In genomic region chr9:106210853-106211609, GRCm38 (mm10) we compare ENCODE assay signal across 9 mouse cellular contexts. TPM values are rescaled to one million over a fixed set of nuclear protein-coding genes. Genes with fewer than 3 reads are reported as not detected.
DNase-seq lines count a peak whose midpoint lies in the region; ATAC-seq lines count a peak whose summit lies in the region.
"Had no signal": no experiment of that assay in that cellular context is flagged by ENCODE, and none has a peak within 500 bp of the region (broad histone marks: within the 10 kb centered on the region; RNA-seq: fewer than 3 reads in every experiment).

No protein-coding gene starts in this region.

- H3K4me3 ChIP-seq in heart, embryonic 10.5 days = peak overlapping the region; percentile 53
- peak overlapping the region; percentile 29; the same call in 1 of the 2 replicates for H3K4me3 ChIP-seq in hindbrain, embryonic 16.5 days (ENCODE audit: low read length)

- no peak for DNase-seq in heart, embryonic 10.5 days (ENCODE audit: low spot score)
- no peak for DNase-seq in heart, adult 11 months
- DNase-seq in R1 (ENCODE audit: low read depth, low spot score) = peak; percentile 99
- DNase-seq in naive thymus-derived CD4-positive, alpha-beta T cell, adult 2 months (ENCODE audit: low read depth) = peak; percentile 71
- DNase-seq in frontal cortex, adult 2 months (ENCODE audit: extremely low spot score in 1 of 2, low spot score in 1 of 2) = no peak
- DNase-seq in cerebellum, postnatal 10 days = no peak
- DNase-seq in urinary bladder, postnatal 25 days (ENCODE audit: low spot score) = no peak

- H3K4me1 ChIP-seq in heart, embryonic 10.5 days = peaks cover 35% of the 10 kb centered on the region
- H3K4me1 ChIP-seq in hindbrain, embryonic 16.5 days (ENCODE audit: control insufficient read depth, insufficient read depth, low read depth, low read length) = peaks cover 9% of the 10 kb centered on the region

- H3K9me3 ChIP-seq in heart, embryonic 10.5 days = no peaks in the 10 kb centered on the region
- H3K9me3 ChIP-seq in hindbrain, embryonic 16.5 days (ENCODE audit: control insufficient read depth, low read length) = no peaks in the 10 kb centered on the region

- H3K36me3 ChIP-seq in heart, embryonic 10.5 days = peaks cover 52% of the 10 kb centered on the region
- peaks cover 28% of the 10 kb centered on the region for H3K36me3 ChIP-seq in hindbrain, embryonic 16.5 days (ENCODE audit: control insufficient read depth, insufficient read depth, low read length)

- peak overlapping the region; percentile 56 for H3K4me2 ChIP-seq in hindbrain, embryonic 16.5 days (ENCODE audit: low read length)

- ATAC-seq in hindbrain, embryonic 16.5 days = no peak

- H3K27me3 ChIP-seq in heart, embryonic 10.5 days (ENCODE audit: insufficient read depth, poor library complexity, severe bottlenecking) = no peaks in the 10 kb centered on the region
- H3K27me3 ChIP-seq in hindbrain, embryonic 16.5 days (replicated peaks; ENCODE audit: control insufficient read depth, insufficient read depth, low read length) = no peaks in the 10 kb centered on the region

- H3K27ac ChIP-seq in heart, embryonic 10.5 days = peak overlapping the region; percentile 79
- no peak overlapping the region; the same call in 1 of the 2 replicates for H3K27ac ChIP-seq in hindbrain, embryonic 16.5 days (ENCODE audit: low read depth, low read length)

- WGBS in heart, embryonic 10.5 days = 50% methylated on average over 9 of the region's 9 CpGs
- 35% methylated on average over 9 of the region's 9 CpGs for WGBS in hindbrain, embryonic 16.5 days

- H3K9ac ChIP-seq in hindbrain, embryonic 16.5 days (ENCODE audit: low read depth, low read length) = peak overlapping the region; percentile 57

RNA-seq across cellular contexts. Expression of gene Twf2, which starts 8.1 kb away (rescaled TPM):
- polyA plus RNA-seq in heart, embryonic 10.5 days (2016; fragmentation: Nextera tagmentation; extraction: Ambion mirVana) = 70.5 and 77.2 TPM in 2 replicates
- polyA plus RNA-seq in hindbrain, embryonic 16.5 days (2015; fragmentation: Nextera tagmentation; extraction: Ambion mirVana) = 49.9 and 50.3 TPM in 2 replicates
- 65.8 and 66.8 TPM in 2 replicates for polyA plus RNA-seq in frontal cortex, adult 2 months (2012; rRNA removed)

RNA-seq across cellular contexts. Expression of gene Tlr9, which starts 11.4 kb away (rescaled TPM):
- not detected in 2 replicates for polyA plus RNA-seq in heart, embryonic 10.5 days (2016; fragmentation: Nextera tagmentation; extraction: Ambion mirVana)
- 0.04 and 0.09 TPM in 2 replicates for polyA plus RNA-seq in hindbrain, embryonic 16.5 days (2015; fragmentation: Nextera tagmentation; extraction: Ambion mirVana)
- polyA plus RNA-seq in frontal cortex, adult 2 months (2012; rRNA removed) = 0.67 and 1.2 TPM in 2 replicates
- polyA plus RNA-seq: C2C12 had no signal

RNA-seq across cellular contexts. Expression of gene Ppm1m, which starts 11.5 kb away (rescaled TPM):
- polyA plus RNA-seq in heart, embryonic 10.5 days (2016; fragmentation: Nextera tagmentation; extraction: Ambion mirVana) = 36.4 and 45.0 TPM in 2 replicates
- 20.9 TPM in 2 replicates for polyA plus RNA-seq in hindbrain, embryonic 16.5 days (2015; fragmentation: Nextera tagmentation; extraction: Ambion mirVana)
- 32.0 and 35.1 TPM in 2 replicates for polyA plus RNA-seq in frontal cortex, adult 2 months (2012; rRNA removed)

RNA-seq across cellular contexts. Expression of gene Alas1, which starts 37.4 kb away (rescaled TPM):
- 96.9 and 120 TPM in 2 replicates for polyA plus RNA-seq in heart, embryonic 10.5 days (2016; fragmentation: Nextera tagmentation; extraction: Ambion mirVana)
- 105 and 112 TPM in 2 replicates for polyA plus RNA-seq in hindbrain, embryonic 16.5 days (2015; fragmentation: Nextera tagmentation; extraction: Ambion mirVana)
- 122 and 129 TPM in 2 replicates for polyA plus RNA-seq in frontal cortex, adult 2 months (2012; rRNA removed)

RNA-seq across cellular contexts. Expression of gene Wdr82, which starts 40.3 kb away (rescaled TPM):
- polyA plus RNA-seq in heart, embryonic 10.5 days (2016; fragmentation: Nextera tagmentation; extraction: Ambion mirVana) = 21.6 and 25.5 TPM in 2 replicates
- polyA plus RNA-seq in hindbrain, embryonic 16.5 days (2015; fragmentation: Nextera tagmentation; extraction: Ambion mirVana) = 26.7 and 30.6 TPM in 2 replicates
- polyA plus RNA-seq in frontal cortex, adult 2 months (2012; rRNA removed) = 99.9 and 107 TPM in 2 replicates

Comparison
In these comparisons a context has a peak if more than half of its experiments do, and no peak if none do; other contexts are left out.
1. DNase-seq: peak in R1 (single experiment) and naive thymus-derived CD4-positive, alpha-beta T cell, adult 2 months (single experiment); none in heart, embryonic 10.5 days (single experiment), heart, adult 11 months (single experiment), frontal cortex, adult 2 months (0 of 2), cerebellum, postnatal 10 days (0 of 2) and urinary bladder, postnatal 25 days (single experiment).